Mouse (Mus musculus): Measurements from ENCODE around the gene Scmh1. TPM values are rescaled to one million over a fixed set of nuclear protein-coding genes. Genes with fewer than 3 reads are reported as not detected.

Gene Scmh1
- total and polyA plus RNA-seq, 3 experiments = 48.1 to 67.9 (median 53.1) TPM

DNA sequence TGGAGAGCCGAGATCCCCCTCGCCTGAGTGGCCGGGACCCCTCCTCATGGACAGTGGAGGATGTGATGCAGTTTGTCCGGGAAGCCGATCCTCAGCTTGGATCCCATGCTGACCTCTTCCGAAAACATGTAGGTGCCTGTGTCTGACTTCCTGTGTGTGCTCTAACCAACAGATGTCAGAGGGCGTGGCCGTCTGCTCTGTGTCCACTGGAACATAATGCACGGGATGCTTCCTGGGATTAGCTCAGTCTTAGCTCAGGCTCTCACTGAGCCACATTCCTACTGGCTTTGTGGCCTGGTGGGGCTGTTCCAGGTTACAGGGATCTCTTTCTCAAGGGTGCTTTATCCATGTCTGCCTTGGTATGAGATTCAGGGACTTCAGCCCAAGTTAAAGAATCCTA is 123.1 kb downstream of the Scmh1 start:
- WGBS = 71% methylated on average over 9 of the region's 9 CpGs
- TF ChIP-seq CTCF (IDR thresholded peaks at IDR 0.05) (no peak), POLR2A (IDR thresholded peaks at IDR 0.05; ENCODE audit: insufficient read depth, low read depth, low read length) (no peak), EP300 (IDR thresholded peaks at IDR 0.05; ENCODE audit: insufficient read depth, low read depth, low read length) (no peak)

GRCm38 (mm10) chr4:120531986-120532385 is 126.9 kb downstream of the Scmh1 start, which contains the start of gene Slfnl1:
TSS of gene Slfnl1 (plus strand) at chr4:120532231.
- H3K36me3 ChIP-seq (ENCODE audit: control insufficient read depth, insufficient read depth, low read length) = no peaks in the 10 kb centered on the region
- H3K9ac ChIP-seq (ENCODE audit: low read depth, low read length) = no peak within 1 kb of the TSS
- WGBS = 80% methylated on average over 6 of the region's 6 CpGs
- no peak within 1 kb of the TSS for H3K27ac ChIP-seq
- H3K4me3 ChIP-seq = no peak within 1 kb of the TSS
- intact Hi-C loops (cut with DNase I) = no loop called here
- H3K79me2 ChIP-seq (replicated peaks; ENCODE audit: control insufficient read depth, insufficient read depth, low read length) = no peaks in the 10 kb centered on the region
- no peak for DNase-seq
- TF ChIP-seq POLR2A (IDR thresholded peaks at IDR 0.05; ENCODE audit: insufficient read depth, low read depth, low read length) = no peak
- no peak for TF ChIP-seq CTCF (IDR thresholded peaks at IDR 0.05)
- TF ChIP-seq EP300 (IDR thresholded peaks at IDR 0.05; ENCODE audit: insufficient read depth, low read depth, low read length) = no peak
- H3K27me3 ChIP-seq (ENCODE audit: control insufficient read depth, insufficient read depth, low read length) = no peaks in the 10 kb centered on the region
- no peaks in the 10 kb centered on the region for H3K4me1 ChIP-seq (ENCODE audit: control insufficient read depth, insufficient read depth, low read length)

More for the DNA sequence above, 123.1 kb downstream of the Scmh1 start:
- Histone ChIP-seq H3K36me3 (ENCODE audit: control insufficient read depth, insufficient read depth, low read length) (no peaks in the 10 kb centered on the region; the same call in 1 of the 2 replicates), H3K4me1 (ENCODE audit: control insufficient read depth, insufficient read depth, low read length) (no peaks in the 10 kb centered on the region), H3K79me2 (replicated peaks; ENCODE audit: control insufficient read depth, insufficient read depth, low read length) (no peaks in the 10 kb centered on the region), H3K27ac (no peak overlapping the region), H3K9ac (ENCODE audit: low read depth, low read length) (no peak overlapping the region), H3K4me3 (no peak overlapping the region), H3K27me3 (ENCODE audit: control insufficient read depth, insufficient read depth, low read length) (no peaks in the 10 kb centered on the region)
- intact Hi-C loops (cut with DNase I) = no loop called here
- no peak for DNase-seq

DNA sequence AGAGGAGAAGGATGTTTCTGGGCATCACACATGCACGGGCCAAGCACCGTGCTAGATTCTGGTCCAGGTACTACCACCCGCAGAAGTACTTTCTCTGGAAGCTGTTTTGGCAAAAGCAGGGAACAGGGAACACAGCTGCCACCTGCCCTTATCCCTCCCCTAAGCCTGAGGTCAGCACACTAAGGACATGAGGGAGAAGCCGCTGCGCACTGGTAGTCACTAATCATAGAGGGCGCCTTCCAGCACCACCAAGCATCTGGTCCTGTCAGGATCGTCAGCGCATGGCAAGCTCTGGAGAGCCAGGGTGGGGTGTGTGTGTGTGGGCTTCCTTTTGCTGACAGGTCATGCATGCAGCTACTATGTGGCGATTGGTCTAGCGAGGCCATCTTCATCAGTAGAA is 133.6 kb downstream of the Scmh1 start:
- H3K4me1 ChIP-seq (ENCODE audit: control insufficient read depth, insufficient read depth, low read length) = no peaks in the 10 kb centered on the region
- H3K36me3 ChIP-seq (ENCODE audit: control insufficient read depth, insufficient read depth, low read length) = no peaks in the 10 kb centered on the region
- H3K27ac ChIP-seq = no peak overlapping the region
- no peak for DNase-seq
- no peak overlapping the region for H3K9ac ChIP-seq (ENCODE audit: low read depth, low read length)
- H3K27me3 ChIP-seq (ENCODE audit: control insufficient read depth, insufficient read depth, low read length) = no peaks in the 10 kb centered on the region
- H3K79me2 ChIP-seq (replicated peaks; ENCODE audit: control insufficient read depth, insufficient read depth, low read length) = no peaks in the 10 kb centered on the region
- intact Hi-C loops (cut with DNase I) = no loop called here
- no peak overlapping the region for H3K4me3 ChIP-seq
- 92% methylated on average over 10 of the region's 10 CpGs for WGBS
- no peak for TF ChIP-seq EP300 (IDR thresholded peaks at IDR 0.05; ENCODE audit: insufficient read depth, low read depth, low read length)
- no peak for TF ChIP-seq CTCF (IDR thresholded peaks at IDR 0.05)
- no peak for TF ChIP-seq POLR2A (IDR thresholded peaks at IDR 0.05; ENCODE audit: insufficient read depth, low read depth, low read length)

DNA sequence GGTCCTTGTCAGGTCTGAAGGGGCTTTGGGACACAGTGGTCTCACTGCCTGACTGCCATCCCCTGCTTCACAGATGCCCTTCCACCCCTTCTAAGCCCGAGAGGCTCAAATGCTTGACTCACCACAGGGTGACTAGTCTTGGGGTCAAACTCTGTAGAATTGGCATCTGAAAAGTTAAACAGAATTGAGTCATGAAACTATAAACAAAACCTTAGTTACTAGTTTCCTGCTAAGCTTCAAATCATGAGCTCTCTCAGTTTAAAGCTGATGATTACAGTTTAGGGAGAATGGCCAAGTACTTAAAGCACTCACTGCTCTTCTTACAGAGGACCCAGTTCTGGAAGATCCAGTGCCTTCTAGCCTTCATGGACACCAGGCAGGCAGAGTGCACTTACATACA is 139.8 kb downstream of the Scmh1 start:
- no peak overlapping the region for H3K27ac ChIP-seq
- no peak for DNase-seq
- TF ChIP-seq EP300 (IDR thresholded peaks at IDR 0.05; ENCODE audit: insufficient read depth, low read depth, low read length) (no peak), CTCF (IDR thresholded peaks at IDR 0.05) (no peak), POLR2A (IDR thresholded peaks at IDR 0.05; ENCODE audit: insufficient read depth, low read depth, low read length) (no peak)
- no peaks in the 10 kb centered on the region for H3K4me1 ChIP-seq (ENCODE audit: control insufficient read depth, insufficient read depth, low read length)
- no peak overlapping the region for H3K4me3 ChIP-seq
- intact Hi-C loops (cut with DNase I) = no loop called here
- no peaks in the 10 kb centered on the region for H3K27me3 ChIP-seq (ENCODE audit: control insufficient read depth, insufficient read depth, low read length)
- WGBS = 86% methylated on average over 1 of the region's 1 CpGs
- no peaks in the 10 kb centered on the region for H3K79me2 ChIP-seq (replicated peaks; ENCODE audit: control insufficient read depth, insufficient read depth, low read length)
- H3K36me3 ChIP-seq (ENCODE audit: control insufficient read depth, insufficient read depth, low read length) = peaks cover 2% of the 10 kb centered on the region; the same call in 1 of the 2 replicates
- H3K9ac ChIP-seq (ENCODE audit: low read depth, low read length) = no peak overlapping the region

DNA sequence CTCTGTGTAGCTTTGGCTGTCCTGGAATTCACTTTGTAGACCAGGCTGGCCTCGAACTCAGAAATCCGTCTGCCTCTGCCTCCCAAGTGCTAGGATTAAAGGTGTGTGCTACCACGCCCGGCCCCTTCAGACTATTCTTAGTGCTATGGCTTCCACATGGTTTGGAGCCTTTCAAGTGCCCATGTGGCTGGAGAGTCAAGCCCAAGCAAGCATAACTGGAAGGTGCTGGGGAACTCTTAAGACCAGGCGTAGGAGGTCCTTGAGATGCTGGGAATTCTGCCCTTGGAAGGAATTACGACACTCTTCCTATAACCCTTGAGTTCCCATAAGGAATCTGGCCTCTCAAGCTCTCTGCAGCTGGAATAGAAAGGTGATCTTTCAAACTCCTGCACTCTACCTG is 151.5 kb downstream of the Scmh1 start:
- Histone ChIP-seq H3K9ac (ENCODE audit: low read depth, low read length) (no peak overlapping the region), H3K79me2 (replicated peaks; ENCODE audit: control insufficient read depth, insufficient read depth, low read length) (no peaks in the 10 kb centered on the region), H3K4me1 (ENCODE audit: control insufficient read depth, insufficient read depth, low read length) (no peaks in the 10 kb centered on the region), H3K36me3 (ENCODE audit: control insufficient read depth, insufficient read depth, low read length) (peaks cover 6% of the 10 kb centered on the region), H3K27ac (no peak overlapping the region), H3K27me3 (ENCODE audit: control insufficient read depth, insufficient read depth, low read length) (no peaks in the 10 kb centered on the region), H3K4me3 (no peak overlapping the region)
- no peak for DNase-seq
- no peak for TF ChIP-seq EP300 (IDR thresholded peaks at IDR 0.05; ENCODE audit: insufficient read depth, low read depth, low read length)
- TF ChIP-seq POLR2A (IDR thresholded peaks at IDR 0.05; ENCODE audit: insufficient read depth, low read depth, low read length) = no peak
- 85% methylated on average over 6 of the region's 6 CpGs for WGBS
- intact Hi-C loops (cut with DNase I) = no loop called here

GRCm38 (mm10) chr4:120565726-120566125 is 160.6 kb downstream of the Scmh1 start:
- 76% methylated on average over 2 of the region's 2 CpGs for WGBS
- TF ChIP-seq POLR2A (IDR thresholded peaks at IDR 0.05; ENCODE audit: insufficient read depth, low read depth, low read length) = no peak
- TF ChIP-seq EP300 (IDR thresholded peaks at IDR 0.05; ENCODE audit: insufficient read depth, low read depth, low read length) = no peak
- TF ChIP-seq CTCF (IDR thresholded peaks at IDR 0.05) = no peak
- Histone ChIP-seq H3K9ac (ENCODE audit: low read depth, low read length) (no peak overlapping the region), H3K4me3 (no peak overlapping the region), H3K27ac (no peak overlapping the region), H3K36me3 (ENCODE audit: control insufficient read depth, insufficient read depth, low read length) (peaks cover 16% of the 10 kb centered on the region), H3K4me1 (ENCODE audit: control insufficient read depth, insufficient read depth, low read length) (no peaks in the 10 kb centered on the region), H3K27me3 (ENCODE audit: control insufficient read depth, insufficient read depth, low read length) (no peaks in the 10 kb centered on the region), H3K79me2 (replicated peaks; ENCODE audit: control insufficient read depth, insufficient read depth, low read length) (peaks cover 1% of the 10 kb centered on the region; the same call in 1 of the 2 replicates)
- intact Hi-C loops (cut with DNase I) = no loop called here
- no peak for DNase-seq
